Mouse (Mus musculus) forebrain, embryonic 15.5 days (tissue): ENCODE measurements at regions not wholly inside any gene's neighbourhood (a gene's known extent, or its start where the extent isn't known, plus 50 kb on each side); places are given as distances from the start of the nearest gene placed in this dataset.

Source experiments
- ATAC-seq: fragments of 200-750 bp; cut with Nextera tagmentation; replicated peaks from 2 replicates; pipeline ENCODE4 v1.8.0; 2017; ENCODE audit warnings: mild to moderate bottlenecking, moderate TSS enrichment, moderate library complexity
- H3K27ac ChIP-seq: fragments of 300-500 bp; sonication (generic); replicated peaks from 2 replicates; pipeline ENCODE4 v1.5.1; 2015; ENCODE audit warnings: mild to moderate bottlenecking, inconsistent platforms
- H3K27me3 ChIP-seq: fragments of 300-500 bp; sonication (generic); 2 replicates; pipeline ENCODE4 v1.6.1; 2015; ENCODE audit warnings: inconsistent platforms
- H3K36me3 ChIP-seq: fragments of 300-500 bp; sonication (generic); 2 replicates; pipeline ENCODE4 v1.6.1; 2015; ENCODE audit warnings: mild to moderate bottlenecking, inconsistent platforms
- H3K4me1 ChIP-seq: fragments of 300-500 bp; sonication (generic); 2 replicates; pipeline ENCODE4 v1.6.1; 2015; ENCODE audit warnings: inconsistent platforms
- H3K4me2 ChIP-seq: fragments of 300-500 bp; sonication (generic); replicated peaks from 2 replicates; pipeline ENCODE4 v1.6.1; 2015; ENCODE audit warnings: mild to moderate bottlenecking, inconsistent platforms
- H3K4me3 ChIP-seq: fragments of 300-500 bp; sonication (generic); 2 replicates; pipeline ENCODE4 v1.5.1; 2015; ENCODE audit warnings: mild to moderate bottlenecking, inconsistent platforms
- H3K9ac ChIP-seq: fragments of 300-500 bp; sonication (generic); replicated peaks from 2 replicates; pipeline ENCODE4 v1.6.1; 2015; ENCODE audit warnings: mild to moderate bottlenecking, inconsistent platforms
- H3K9me3 ChIP-seq: fragments of 300-500 bp; sonication (generic); 2 replicates; pipeline ENCODE4 v1.6.1; 2016; ENCODE audit warnings: inconsistent platforms
- WGBS: fragments of 180-500 bp; shearing (Covaris S2); methylation state at CpG from one replicate; pipeline ENCODE4 v1.1.7; 2015; ENCODE audit warnings: mixed read lengths; 5-methylcytosine and 5-hydroxymethylcytosine counted together

GRCm38 (mm10) chr8:6388651-6389050 lies 1283.5 kb upstream of the Slc10a2 start:
- no peak overlapping the region for H3K9ac ChIP-seq
- H3K27ac ChIP-seq: no peak overlapping the region
- no peaks in the 10 kb centered on the region for H3K9me3 ChIP-seq
- no peak for ATAC-seq
- no peaks in the 10 kb centered on the region for H3K27me3 ChIP-seq
- no peak overlapping the region for H3K4me2 ChIP-seq
- WGBS: 71% methylated on average over 2 of the region's 2 CpGs
- no peaks in the 10 kb centered on the region for H3K36me3 ChIP-seq
- H3K4me1 ChIP-seq: no peaks in the 10 kb centered on the region
- H3K4me3 ChIP-seq: no peak overlapping the region

- no peak overlapping the region for H3K9ac ChIP-seq
- no peaks in the 10 kb centered on the region for H3K9me3 ChIP-seq
- ATAC-seq: no peak
- no peak overlapping the region for H3K4me3 ChIP-seq
- H3K27ac ChIP-seq: no peak overlapping the region
- H3K4me2 ChIP-seq: no peak overlapping the region
- H3K4me1 ChIP-seq: no peaks in the 10 kb centered on the region
- 62% methylated on average over 3 of the region's 3 CpGs for WGBS
- no peaks in the 10 kb centered on the region for H3K27me3 ChIP-seq
- H3K36me3 ChIP-seq: no peaks in the 10 kb centered on the region
Observed at GRCm38 (mm10) chr8:6374712-6375111, 1269.6 kb upstream of the Slc10a2 start.

GRCm38 (mm10) chr8:6361403-6361942 lies 1256.3 kb upstream of the Slc10a2 start:
- no peaks in the 10 kb centered on the region for H3K36me3 ChIP-seq
- no peak overlapping the region for H3K4me3 ChIP-seq
- ATAC-seq: no peak
- no peak overlapping the region for H3K27ac ChIP-seq
- H3K4me2 ChIP-seq: no peak overlapping the region
- 78% methylated on average over 6 of the region's 6 CpGs for WGBS
- H3K27me3 ChIP-seq: no peaks in the 10 kb centered on the region
- H3K4me1 ChIP-seq: no peaks in the 10 kb centered on the region
- no peaks in the 10 kb centered on the region for H3K9me3 ChIP-seq
- H3K9ac ChIP-seq: no peak overlapping the region

- H3K36me3 ChIP-seq: no peaks in the 10 kb centered on the region
- no peaks in the 10 kb centered on the region for H3K4me1 ChIP-seq
- H3K27me3 ChIP-seq: no peaks in the 10 kb centered on the region
- 61% methylated on average over 2 of the region's 2 CpGs for WGBS
- H3K9ac ChIP-seq: no peak overlapping the region
- no peak for ATAC-seq
- no peak overlapping the region for H3K4me3 ChIP-seq
- H3K27ac ChIP-seq: no peak overlapping the region
- no peaks in the 10 kb centered on the region for H3K9me3 ChIP-seq
- no peak overlapping the region for H3K4me2 ChIP-seq
Observed at GRCm38 (mm10) chr8:6357866-6358265, 1252.7 kb upstream of the Slc10a2 start.

- Histone ChIP-seq H3K4me1 (no peaks in the 10 kb centered on the region), H3K9ac (no peak overlapping the region), H3K4me3 (no peak overlapping the region), H3K36me3 (no peaks in the 10 kb centered on the region), H3K27ac (no peak overlapping the region; the same call in 1 of the 2 replicates), H3K9me3 (no peaks in the 10 kb centered on the region), H3K27me3 (no peaks in the 10 kb centered on the region), H3K4me2 (no peak overlapping the region)
- peak; percentile 75 for ATAC-seq
- WGBS: 68% methylated on average over 1 of the region's 1 CpGs
Observed at GRCm38 (mm10) chr8:6350460-6350859, 1245.3 kb upstream of the Slc10a2 start.

GRCm38 (mm10) chr8:6350052-6350451 lies 1244.9 kb upstream of the Slc10a2 start:
- H3K36me3 ChIP-seq: no peaks in the 10 kb centered on the region
- no peaks in the 10 kb centered on the region for H3K4me1 ChIP-seq
- no peaks in the 10 kb centered on the region for H3K27me3 ChIP-seq
- 47% methylated on average over 1 of the region's 1 CpGs for WGBS
- no peak overlapping the region for H3K4me2 ChIP-seq
- H3K9ac ChIP-seq: no peak overlapping the region
- H3K4me3 ChIP-seq: no peak overlapping the region
- H3K9me3 ChIP-seq: no peaks in the 10 kb centered on the region
- H3K27ac ChIP-seq: no peak overlapping the region
- peak; percentile 93 for ATAC-seq

- H3K4me3 ChIP-seq: no peak overlapping the region
- no peak for ATAC-seq
- WGBS: 63% methylated on average over 1 of the region's 1 CpGs
- no peaks in the 10 kb centered on the region for H3K27me3 ChIP-seq
- H3K4me2 ChIP-seq: no peak overlapping the region
- H3K9ac ChIP-seq: no peak overlapping the region
- H3K36me3 ChIP-seq: no peaks in the 10 kb centered on the region
- H3K27ac ChIP-seq: no peak overlapping the region
- H3K9me3 ChIP-seq: no peaks in the 10 kb centered on the region
- H3K4me1 ChIP-seq: no peaks in the 10 kb centered on the region
Observed at GRCm38 (mm10) chr8:6345704-6346103, 1240.6 kb upstream of the Slc10a2 start.

GRCm38 (mm10) chr8:6340158-6340855 lies 1235.2 kb upstream of the Slc10a2 start:
- H3K4me3 ChIP-seq: no peak overlapping the region
- no peak overlapping the region for H3K4me2 ChIP-seq
- H3K27ac ChIP-seq: no peak overlapping the region
- 35% methylated on average over 3 of the region's 3 CpGs for WGBS
- no peaks in the 10 kb centered on the region for H3K36me3 ChIP-seq
- H3K4me1 ChIP-seq: 0 out of 2 replicates have a peak, but pooled peaks cover 6% of the 10 kb centered on the region
- no peaks in the 10 kb centered on the region for H3K9me3 ChIP-seq
- ATAC-seq: peak; percentile 43; the same call in 1 of the 2 replicates
- no peak overlapping the region for H3K9ac ChIP-seq
- no peaks in the 10 kb centered on the region for H3K27me3 ChIP-seq

- H3K4me3 ChIP-seq: no peak overlapping the region
- no peaks in the 10 kb centered on the region for H3K36me3 ChIP-seq
- H3K27ac ChIP-seq: no peak overlapping the region
- H3K4me2 ChIP-seq: no peak overlapping the region
- no peaks in the 10 kb centered on the region for H3K9me3 ChIP-seq
- no peak for ATAC-seq
- H3K4me1 ChIP-seq: no peaks in the 10 kb centered on the region
- WGBS: 82% methylated on average over 3 of the region's 3 CpGs
- no peak overlapping the region for H3K9ac ChIP-seq
- no peaks in the 10 kb centered on the region for H3K27me3 ChIP-seq
Observed at GRCm38 (mm10) chr8:6334254-6334993, 1229.3 kb upstream of the Slc10a2 start.

GRCm38 (mm10) chr8:6321346-6321745 lies 1216.2 kb upstream of the Slc10a2 start:
- 25% methylated on average over 1 of the region's 1 CpGs for WGBS

GRCm38 (mm10) chr8:6315162-6315845 lies 1210.2 kb upstream of the Slc10a2 start:
- H3K36me3 ChIP-seq: no peaks in the 10 kb centered on the region
- no peak overlapping the region for H3K27ac ChIP-seq
- H3K4me2 ChIP-seq: no peak overlapping the region
- WGBS: 71% methylated on average over 4 of the region's 4 CpGs
- H3K9me3 ChIP-seq: no peaks in the 10 kb centered on the region
- no peak overlapping the region for H3K4me3 ChIP-seq
- no peaks in the 10 kb centered on the region for H3K4me1 ChIP-seq
- H3K27me3 ChIP-seq: no peaks in the 10 kb centered on the region
- no peak for ATAC-seq
- no peak overlapping the region for H3K9ac ChIP-seq

More at GRCm38 (mm10) chr8:6321346-6321745, 1216.2 kb upstream of the Slc10a2 start:
- H3K36me3 ChIP-seq: no peaks in the 10 kb centered on the region
- H3K9ac ChIP-seq: no peak overlapping the region
- no peak overlapping the region for H3K4me2 ChIP-seq
- no peak overlapping the region for H3K27ac ChIP-seq
- no peaks in the 10 kb centered on the region for H3K9me3 ChIP-seq
- no peaks in the 10 kb centered on the region for H3K4me1 ChIP-seq
- no peaks in the 10 kb centered on the region for H3K27me3 ChIP-seq
- no peak overlapping the region for H3K4me3 ChIP-seq
- no peak for ATAC-seq

- no peak overlapping the region for H3K4me2 ChIP-seq
- H3K27me3 ChIP-seq: no peaks in the 10 kb centered on the region
- ATAC-seq: peak; percentile 95
- H3K27ac ChIP-seq: peak overlapping the region; percentile 52; the same call in 1 of the 2 replicates
- H3K4me1 ChIP-seq: no peaks in the 10 kb centered on the region
- H3K9me3 ChIP-seq: no peaks in the 10 kb centered on the region
- no peaks in the 10 kb centered on the region for H3K36me3 ChIP-seq
- 11% methylated on average over 3 of the region's 3 CpGs for WGBS
- no peak overlapping the region for H3K9ac ChIP-seq
- H3K4me3 ChIP-seq: no peak overlapping the region
Observed at GRCm38 (mm10) chr8:6288889-6289288, 1183.7 kb upstream of the Slc10a2 start.
